Mouse (Mus musculus) C2C12 (cell line): Measurements from ENCODE around the gene Acoxl. TPM values are rescaled to one million over a fixed set of nuclear protein-coding genes. Genes with fewer than 3 reads are reported as not detected.

Source experiments
- H3K27me3 ChIP-seq: one replicate; pipeline ENCODE4 v1.6.1; 2011; ENCODE audit not compliant: control insufficient read depth, insufficient read depth, insufficient read length
- H3K36me3 ChIP-seq: one replicate; pipeline ENCODE4 v1.6.1; 2011; ENCODE audit not compliant: control insufficient read depth, insufficient read depth
- H3K4me3 ChIP-seq: one replicate; pipeline ENCODE4 v1.5.1; 2011; ENCODE audit warnings: mild to moderate bottlenecking, control low read depth; ENCODE audit not compliant: poor library complexity, insufficient read depth, severe bottlenecking
- H3K79me2 ChIP-seq: one replicate; pipeline ENCODE4 v1.6.1; 2011; ENCODE audit not compliant: control insufficient read depth, insufficient read depth
- H3K79me3 ChIP-seq: one replicate; pipeline ENCODE4 v1.6.1; 2011; ENCODE audit warnings: low read depth, control low read depth
- H3ac ChIP-seq: one replicate; pipeline ENCODE3; 2011; ENCODE audit warnings: low read depth; ENCODE audit not compliant: control insufficient read depth, insufficient read length
- CEBPB ChIP-seq: IDR thresholded peaks from one replicate; pipeline ENCODE4 v1.6.1; 2011; ENCODE audit warnings: low read depth, mild to moderate bottlenecking, control low read depth, moderate library complexity
- CTCF ChIP-seq: IDR thresholded peaks from one replicate; pipeline ENCODE4 v1.5.1; 2011; ENCODE audit not compliant: control insufficient read depth, insufficient read depth, insufficient read length
- FOSL1 ChIP-seq: IDR thresholded peaks from one replicate; pipeline ENCODE4 v1.8.0; 2011; ENCODE audit warnings: mild to moderate bottlenecking, low read length; ENCODE audit not compliant: poor library complexity, insufficient read depth, severe bottlenecking
- MAX ChIP-seq: IDR thresholded peaks from one replicate; pipeline ENCODE4 v1.6.1; 2011; ENCODE audit warnings: mild to moderate bottlenecking, control low read depth
- MYOD1 ChIP-seq: IDR thresholded peaks from one replicate; pipeline ENCODE4 v1.6.1; 2011; ENCODE audit warnings: low read depth; ENCODE audit not compliant: control insufficient read depth, insufficient read length
- MYOG ChIP-seq: IDR thresholded peaks from one replicate; pipeline ENCODE4 v1.6.1; 2011; ENCODE audit not compliant: control insufficient read depth, insufficient read length; ENCODE audit errors: extremely low read depth
- USF1 ChIP-seq: IDR thresholded peaks from one replicate; pipeline ENCODE4 v1.6.1; 2011; ENCODE audit warnings: low read depth, mild to moderate bottlenecking, control low read depth, moderate library complexity
- polyA plus RNA-seq: library from polyadenylated mRNA; unstranded; fragments of >200 nt; fragmentation: generic; extraction: Trizol; gene quantifications from one replicate; pipeline ENCODE4 v1.2.1, GENCODE M21; 2012; ENCODE audit warnings: missing spikeins

Acoxl gene
- polyA plus RNA-seq, 1 experiment = not detected

- H3K79me2 ChIP-seq = no peaks in the 10 kb centered on the region
- no peaks in the 10 kb centered on the region for H3K36me3 ChIP-seq
- H3K4me3 ChIP-seq = no peak overlapping the region
- H3K79me3 ChIP-seq = no peaks in the 10 kb centered on the region
- no peaks in the 10 kb centered on the region for H3K27me3 ChIP-seq
- H3ac ChIP-seq = no peak overlapping the region
- TF ChIP-seq MYOD1 (no peak), MAX (no peak), FOSL1 (no peak), USF1 (no peak)
These were observed 59.0 kb downstream of the Acoxl start for GRCm38 (mm10) chr2:127897718-127898117.

DNA sequence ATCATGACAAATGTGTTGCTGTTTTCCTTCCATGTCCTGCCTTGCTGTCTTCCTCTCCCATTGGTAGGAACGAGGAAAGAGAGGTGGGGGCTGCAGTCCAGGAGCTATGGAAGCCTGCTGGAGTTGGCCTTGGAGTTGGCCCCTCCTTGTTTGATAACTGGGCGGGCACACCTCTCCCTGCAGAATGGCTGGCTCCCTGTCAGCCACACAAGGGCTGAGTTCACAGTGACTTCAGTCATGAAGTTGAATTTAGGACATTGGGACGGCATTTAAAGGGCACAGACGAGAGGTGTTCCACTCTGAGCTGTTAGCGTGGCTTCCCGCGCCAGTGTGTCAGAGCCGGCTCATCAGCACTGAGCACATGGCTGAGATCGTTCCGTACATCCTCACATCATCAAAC lies 66.2 kb downstream of the Acoxl start:
- Histone ChIP-seq H3ac (no peak overlapping the region), H3K36me3 (no peaks in the 10 kb centered on the region), H3K79me3 (no peaks in the 10 kb centered on the region), H3K4me3 (no peak overlapping the region), H3K27me3 (no peaks in the 10 kb centered on the region), H3K79me2 (no peaks in the 10 kb centered on the region)
- TF ChIP-seq CTCF (no peak), CEBPB (no peak), MYOD1 (no peak), MYOG (no peak)

- no peak for TF ChIP-seq CEBPB
- no peak for TF ChIP-seq USF1
- TF ChIP-seq CTCF = no peak
- TF ChIP-seq MAX = no peak
- TF ChIP-seq MYOG = no peak
- no peak for TF ChIP-seq MYOD1
- H3K79me2 ChIP-seq = no peaks in the 10 kb centered on the region
- no peaks in the 10 kb centered on the region for H3K36me3 ChIP-seq
- H3K4me3 ChIP-seq = no peak overlapping the region
- no peaks in the 10 kb centered on the region for H3K27me3 ChIP-seq
- no peak overlapping the region for H3ac ChIP-seq
- no peaks in the 10 kb centered on the region for H3K79me3 ChIP-seq
These were observed 68.5 kb downstream of the Acoxl start for GRCm38 (mm10) chr2:127906973-127907678.

DNA sequence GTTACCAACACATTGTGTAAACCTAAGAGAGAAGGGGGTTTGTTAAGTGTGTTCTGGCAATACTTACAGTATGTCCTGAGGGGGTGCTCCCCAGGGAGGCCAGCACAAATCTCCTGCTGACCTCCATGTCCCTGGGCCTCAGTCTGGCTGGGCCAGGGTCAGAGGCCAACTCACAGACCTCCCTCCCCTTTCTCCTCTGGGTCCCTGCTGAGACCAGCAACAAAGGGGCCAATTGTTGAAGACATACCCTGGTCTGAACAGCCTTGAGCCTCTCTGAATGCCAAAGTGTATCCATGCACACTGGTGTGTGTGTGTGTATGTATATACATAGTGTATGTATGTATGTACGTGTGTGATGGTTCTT lies 69.0 kb downstream of the Acoxl start:
- H3ac ChIP-seq = no peak overlapping the region
- no peaks in the 10 kb centered on the region for H3K79me3 ChIP-seq
- no peaks in the 10 kb centered on the region for H3K27me3 ChIP-seq
- no peaks in the 10 kb centered on the region for H3K36me3 ChIP-seq
- no peaks in the 10 kb centered on the region for H3K79me2 ChIP-seq
- no peak for TF ChIP-seq MYOG
- no peak for TF ChIP-seq MAX
- TF ChIP-seq CTCF = no peak
- TF ChIP-seq USF1 = no peak
- no peak for TF ChIP-seq FOSL1
- TF ChIP-seq MYOD1 = no peak
- no peak for TF ChIP-seq CEBPB
- H3K4me3 ChIP-seq = no peak overlapping the region

GRCm38 (mm10) chr2:127908881-127909280 lies 70.2 kb downstream of the Acoxl start:
- no peaks in the 10 kb centered on the region for H3K79me3 ChIP-seq
- no peaks in the 10 kb centered on the region for H3K27me3 ChIP-seq
- H3K79me2 ChIP-seq = no peaks in the 10 kb centered on the region
- H3ac ChIP-seq = no peak overlapping the region
- H3K4me3 ChIP-seq = no peak overlapping the region
- no peaks in the 10 kb centered on the region for H3K36me3 ChIP-seq
- TF ChIP-seq MAX (no peak), MYOG (no peak), MYOD1 (no peak), FOSL1 (no peak), CTCF (no peak), USF1 (no peak), CEBPB (no peak)

DNA sequence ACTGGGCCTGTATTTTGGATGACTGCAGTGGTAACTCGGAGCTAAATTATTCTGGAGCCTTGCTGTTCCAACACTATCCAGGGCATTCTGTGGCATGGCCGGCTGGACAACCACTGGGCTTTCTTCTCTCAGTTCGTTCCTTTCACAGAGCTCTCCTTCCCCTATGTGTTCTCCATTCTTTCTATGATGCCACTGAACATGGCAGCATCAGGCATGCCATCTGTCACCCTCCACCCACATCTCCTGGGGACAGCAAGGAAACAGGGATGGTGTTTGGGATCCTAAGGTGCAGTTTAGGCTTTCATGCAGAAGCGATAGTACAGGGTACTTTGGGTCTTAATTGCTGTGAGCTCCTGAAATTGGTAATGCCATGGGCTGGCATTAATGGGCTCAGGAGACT lies 71.1 kb downstream of the Acoxl start:
- H3K4me3 ChIP-seq = no peak overlapping the region
- H3K27me3 ChIP-seq = no peaks in the 10 kb centered on the region
- no peak for TF ChIP-seq USF1
- TF ChIP-seq MAX = no peak
- TF ChIP-seq MYOG = no peak
- no peaks in the 10 kb centered on the region for H3K79me3 ChIP-seq
- no peak overlapping the region for H3ac ChIP-seq
- H3K36me3 ChIP-seq = no peaks in the 10 kb centered on the region
- H3K79me2 ChIP-seq = no peaks in the 10 kb centered on the region

GRCm38 (mm10) chr2:127911579-127911978 lies 72.9 kb downstream of the Acoxl start:
- H3ac ChIP-seq = no peak overlapping the region
- H3K79me2 ChIP-seq = no peaks in the 10 kb centered on the region
- no peaks in the 10 kb centered on the region for H3K27me3 ChIP-seq
- no peak overlapping the region for H3K4me3 ChIP-seq
- TF ChIP-seq CEBPB (no peak), CTCF (no peak), MAX (no peak), USF1 (no peak), MYOD1 (no peak), MYOG (no peak), FOSL1 (no peak)
- H3K36me3 ChIP-seq = no peaks in the 10 kb centered on the region
- H3K79me3 ChIP-seq = no peaks in the 10 kb centered on the region
